Mouse (Mus musculus): ENCODE measurements at regions not wholly inside any gene's neighbourhood (a gene's known extent, or its start where the extent isn't known, plus 50 kb on each side); places are given as distances from the start of the nearest gene placed in this dataset.
"Not testable (repeated sequence)": the region's sequence is repeated elsewhere in the genome, so short reads cannot be mapped to it uniquely, and the experiment has no call there.

- Histone ChIP-seq H3K27me3 (replicated peaks; ENCODE audit: control insufficient read depth, insufficient read depth, low read length) (no peaks in the 10 kb centered on the region), H3K4me2 (no peak overlapping the region), H3K4me1 (replicated peaks; ENCODE audit: control insufficient read depth, insufficient read depth, low read length) (no peaks in the 10 kb centered on the region), H3K36me3 (ENCODE audit: control insufficient read depth, insufficient read depth, low read length) (no peaks in the 10 kb centered on the region), H3K9ac (ENCODE audit: low read depth, low read length) (no peak overlapping the region), H3K27ac (ENCODE audit: low read depth, low read length) (no peak overlapping the region), H3K9me3 (ENCODE audit: control insufficient read depth, low read length) (no peaks in the 10 kb centered on the region), H3K4me3 (ENCODE audit: low read depth, low read length) (no peak overlapping the region)
- ATAC-seq (replicated peaks; ENCODE audit: low FRiP score) = no peak
- no peak for DNase-seq (ENCODE audit: low spot score)
- 78% methylated on average over 1 of the region's 1 CpGs for WGBS
Measured at GRCm38 (mm10) chr12:16354711-16355110, 256.1 kb downstream of the Lpin1 start.

- Histone ChIP-seq H3K4me1 (replicated peaks; ENCODE audit: control insufficient read depth, insufficient read depth, low read length) (no peaks in the 10 kb centered on the region), H3K9ac (ENCODE audit: low read depth, low read length) (no peak overlapping the region), H3K27ac (ENCODE audit: low read depth, low read length) (no peak overlapping the region), H3K36me3 (ENCODE audit: control insufficient read depth, insufficient read depth, low read length) (no peaks in the 10 kb centered on the region), H3K9me3 (ENCODE audit: control insufficient read depth, low read length) (no peaks in the 10 kb centered on the region), H3K27me3 (replicated peaks; ENCODE audit: control insufficient read depth, insufficient read depth, low read length) (no peaks in the 10 kb centered on the region), H3K4me2 (no peak overlapping the region), H3K4me3 (ENCODE audit: low read depth, low read length) (no peak overlapping the region)
- no peak for ATAC-seq (replicated peaks; ENCODE audit: low FRiP score)
- no peak for DNase-seq (ENCODE audit: low spot score)
Measured at GRCm38 (mm10) chr12:16351751-16352150, 259.0 kb downstream of the Lpin1 start.

GRCm38 (mm10) chr12:16349310-16349709, 261.5 kb downstream of the Lpin1 start:
- ATAC-seq (replicated peaks; ENCODE audit: low FRiP score) (no peak), DNase-seq (ENCODE audit: low spot score) (no peak)
- Histone ChIP-seq H3K4me3 (ENCODE audit: low read depth, low read length) (no peak overlapping the region), H3K4me1 (replicated peaks; ENCODE audit: control insufficient read depth, insufficient read depth, low read length) (no peaks in the 10 kb centered on the region), H3K27me3 (replicated peaks; ENCODE audit: control insufficient read depth, insufficient read depth, low read length) (no peaks in the 10 kb centered on the region), H3K9me3 (ENCODE audit: control insufficient read depth, low read length) (no peaks in the 10 kb centered on the region), H3K36me3 (ENCODE audit: control insufficient read depth, insufficient read depth, low read length) (no peaks in the 10 kb centered on the region), H3K9ac (ENCODE audit: low read depth, low read length) (no peak overlapping the region), H3K4me2 (no peak overlapping the region), H3K27ac (ENCODE audit: low read depth, low read length) (no peak overlapping the region)

GRCm38 (mm10) chr12:16344021-16344420, 266.7 kb downstream of the Lpin1 start:
- no peak overlapping the region for H3K4me2 ChIP-seq
- H3K4me3 ChIP-seq (ENCODE audit: low read depth, low read length) = no peak overlapping the region
- H3K36me3 ChIP-seq (ENCODE audit: control insufficient read depth, insufficient read depth, low read length) = no peaks in the 10 kb centered on the region
- H3K27me3 ChIP-seq (replicated peaks; ENCODE audit: control insufficient read depth, insufficient read depth, low read length) = no peaks in the 10 kb centered on the region
- no peak for DNase-seq (ENCODE audit: low spot score)
- WGBS = 71% methylated on average over 3 of the region's 3 CpGs
- no peak overlapping the region for H3K27ac ChIP-seq (ENCODE audit: low read depth, low read length)
- no peak for ATAC-seq (replicated peaks; ENCODE audit: low FRiP score)
- H3K9ac ChIP-seq (ENCODE audit: low read depth, low read length) = no peak overlapping the region
- no peaks in the 10 kb centered on the region for H3K9me3 ChIP-seq (ENCODE audit: control insufficient read depth, low read length)
- no peaks in the 10 kb centered on the region for H3K4me1 ChIP-seq (replicated peaks; ENCODE audit: control insufficient read depth, insufficient read depth, low read length)

GRCm38 (mm10) chr12:16342030-16342429, 268.7 kb downstream of the Lpin1 start:
- not testable (repeated sequence) for H3K4me2 ChIP-seq; H3K27me3 ChIP-seq (replicated peaks; ENCODE audit: control insufficient read depth, insufficient read depth, low read length); H3K36me3 ChIP-seq (ENCODE audit: control insufficient read depth, insufficient read depth, low read length); DNase-seq (ENCODE audit: low spot score); ATAC-seq (replicated peaks; ENCODE audit: low FRiP score); H3K9ac ChIP-seq (ENCODE audit: low read depth, low read length); H3K4me3 ChIP-seq (ENCODE audit: low read depth, low read length); H3K27ac ChIP-seq (ENCODE audit: low read depth, low read length); H3K4me1 ChIP-seq (replicated peaks; ENCODE audit: control insufficient read depth, insufficient read depth, low read length); H3K9me3 ChIP-seq (ENCODE audit: control insufficient read depth, low read length)
- WGBS = 56% methylated on average over 2 of the region's 2 CpGs

GRCm38 (mm10) chr12:16331456-16331855, 279.3 kb downstream of the Lpin1 start:
- Histone ChIP-seq H3K27me3 (replicated peaks; ENCODE audit: control insufficient read depth, insufficient read depth, low read length) (no peaks in the 10 kb centered on the region), H3K4me1 (replicated peaks; ENCODE audit: control insufficient read depth, insufficient read depth, low read length) (no peaks in the 10 kb centered on the region), H3K9ac (ENCODE audit: low read depth, low read length) (no peak overlapping the region), H3K4me3 (ENCODE audit: low read depth, low read length) (no peak overlapping the region), H3K36me3 (ENCODE audit: control insufficient read depth, insufficient read depth, low read length) (no peaks in the 10 kb centered on the region), H3K27ac (ENCODE audit: low read depth, low read length) (no peak overlapping the region), H3K9me3 (ENCODE audit: control insufficient read depth, low read length) (no peaks in the 10 kb centered on the region), H3K4me2 (no peak overlapping the region)
- no peak for ATAC-seq (replicated peaks; ENCODE audit: low FRiP score)
- no peak for DNase-seq (ENCODE audit: low spot score)
- WGBS = 73% methylated on average over 3 of the region's 3 CpGs

GRCm38 (mm10) chr12:16329129-16329528, 281.6 kb downstream of the Lpin1 start:
- 65% methylated on average over 2 of the region's 2 CpGs for WGBS
- no peaks in the 10 kb centered on the region for H3K4me1 ChIP-seq (replicated peaks; ENCODE audit: control insufficient read depth, insufficient read depth, low read length)
- no peaks in the 10 kb centered on the region for H3K36me3 ChIP-seq (ENCODE audit: control insufficient read depth, insufficient read depth, low read length)
- H3K27ac ChIP-seq (ENCODE audit: low read depth, low read length) = no peak overlapping the region
- no peak overlapping the region for H3K4me2 ChIP-seq
- no peak overlapping the region for H3K9ac ChIP-seq (ENCODE audit: low read depth, low read length)
- ATAC-seq (replicated peaks; ENCODE audit: low FRiP score) = no peak
- H3K4me3 ChIP-seq (ENCODE audit: low read depth, low read length) = no peak overlapping the region
- no peaks in the 10 kb centered on the region for H3K27me3 ChIP-seq (replicated peaks; ENCODE audit: control insufficient read depth, insufficient read depth, low read length)
- no peaks in the 10 kb centered on the region for H3K9me3 ChIP-seq (ENCODE audit: control insufficient read depth, low read length)
- no peak for DNase-seq (ENCODE audit: low spot score)

GRCm38 (mm10) chr12:16320536-16321402, 290.0 kb downstream of the Lpin1 start:
- Histone ChIP-seq H3K36me3 (ENCODE audit: control insufficient read depth, insufficient read depth, low read length) (no peaks in the 10 kb centered on the region), H3K4me3 (ENCODE audit: low read depth, low read length) (no peak overlapping the region), H3K9me3 (ENCODE audit: control insufficient read depth, low read length) (no peaks in the 10 kb centered on the region), H3K4me2 (no peak overlapping the region), H3K9ac (ENCODE audit: low read depth, low read length) (no peak overlapping the region), H3K27ac (ENCODE audit: low read depth, low read length) (no peak overlapping the region), H3K27me3 (replicated peaks; ENCODE audit: control insufficient read depth, insufficient read depth, low read length) (no peaks in the 10 kb centered on the region), H3K4me1 (replicated peaks; ENCODE audit: control insufficient read depth, insufficient read depth, low read length) (no peaks in the 10 kb centered on the region)
- WGBS = 76% methylated on average over 9 of the region's 9 CpGs
- no peak for ATAC-seq (replicated peaks; ENCODE audit: low FRiP score)
- DNase-seq (ENCODE audit: low spot score) = no peak

- no peak for ATAC-seq (replicated peaks; ENCODE audit: low FRiP score)
- H3K9me3 ChIP-seq (ENCODE audit: control insufficient read depth, low read length) = no peaks in the 10 kb centered on the region
- no peak for DNase-seq (ENCODE audit: low spot score)
- H3K4me2 ChIP-seq = no peak overlapping the region
- 75% methylated on average over 3 of the region's 3 CpGs for WGBS
- no peaks in the 10 kb centered on the region for H3K36me3 ChIP-seq (ENCODE audit: control insufficient read depth, insufficient read depth, low read length)
- H3K4me1 ChIP-seq (replicated peaks; ENCODE audit: control insufficient read depth, insufficient read depth, low read length) = no peaks in the 10 kb centered on the region
- no peak overlapping the region for H3K27ac ChIP-seq (ENCODE audit: low read depth, low read length)
- no peaks in the 10 kb centered on the region for H3K27me3 ChIP-seq (replicated peaks; ENCODE audit: control insufficient read depth, insufficient read depth, low read length)
- H3K4me3 ChIP-seq (ENCODE audit: low read depth, low read length) = no peak overlapping the region
- no peak overlapping the region for H3K9ac ChIP-seq (ENCODE audit: low read depth, low read length)
Measured at GRCm38 (mm10) chr12:16308101-16308500, 302.7 kb downstream of the Lpin1 start.
